Comparison of ENCODE assay signal across 8 mouse cellular contexts in the genomic region with DNA sequence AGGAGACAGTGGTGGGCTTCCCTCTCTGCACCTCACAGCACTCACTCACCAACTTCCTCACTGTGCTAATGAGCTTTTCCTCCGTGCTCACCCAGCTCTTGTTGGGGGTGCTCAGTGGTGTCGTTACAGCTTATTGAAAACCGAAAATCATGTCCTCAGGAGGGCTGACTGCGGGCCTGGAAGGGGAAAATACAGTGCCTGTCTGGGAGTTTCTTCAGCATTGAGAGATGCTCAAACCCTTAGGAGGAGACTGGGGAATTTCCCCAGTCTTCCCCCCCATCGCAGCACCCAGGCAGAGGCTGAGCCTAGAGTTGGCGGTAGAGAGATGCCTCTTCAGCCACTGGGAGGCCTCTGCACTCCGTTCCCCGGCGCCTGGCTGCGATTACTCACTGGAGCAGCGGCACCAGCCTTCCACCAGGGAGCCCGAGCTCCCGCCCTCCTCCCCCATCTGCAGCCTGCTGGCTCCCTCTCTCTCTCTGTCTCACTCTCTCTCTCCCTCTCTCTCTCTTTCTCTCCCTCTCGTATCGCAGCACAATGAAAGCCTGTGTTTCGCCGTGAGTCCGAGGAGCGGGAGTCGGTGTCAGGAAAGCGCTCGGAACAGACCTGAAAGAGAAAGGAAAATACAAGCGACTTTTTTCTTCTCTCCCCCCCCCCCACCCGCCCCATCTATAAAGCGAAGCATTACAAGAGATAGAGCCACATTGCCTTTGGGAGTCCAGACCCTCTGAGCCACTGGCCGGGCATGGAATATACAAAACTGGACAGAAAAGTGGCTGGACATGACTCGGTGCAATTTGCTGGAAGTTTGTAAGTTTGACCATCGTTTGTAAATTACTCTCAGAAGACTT. TPM values are rescaled to one million over a fixed set of nuclear protein-coding genes. Genes with fewer than 3 reads are reported as not detected.
A peak's percentile ranks its signal among the peaks of the same experiment; 100 is the strongest.
DNase-seq lines count a peak whose midpoint lies in the region; ATAC-seq and TF ChIP-seq lines count a peak whose summit lies in the region.

No protein-coding gene starts in this region.

- peak overlapping the region; percentile 51 for H3K4me3 ChIP-seq in E14TG2a.4 (replicated peaks; ENCODE audit: low read length)
- H3K4me3 ChIP-seq in forebrain, embryonic 11.5 days (ENCODE audit: low read depth, low read length) = peak overlapping the region; percentile 42
- peak overlapping the region; percentile 84 for H3K4me3 ChIP-seq in heart, embryonic 16.5 days (ENCODE audit: low read length)
- peak overlapping the region; percentile 61 for H3K4me3 ChIP-seq in liver, embryonic 15.5 days (replicated peaks)
- H3K4me3 ChIP-seq in neural tube, embryonic 11.5 days (ENCODE audit: low read depth, low read length) = peak overlapping the region; percentile 65
- H3K4me3 ChIP-seq in stomach, embryonic 16.5 days (replicated peaks; ENCODE audit: low read length) = peak overlapping the region; percentile 72

- peak; percentile 93 for ATAC-seq in forebrain, embryonic 11.5 days (replicated peaks; ENCODE audit: low FRiP score)
- peak; percentile 91 for ATAC-seq in heart, embryonic 16.5 days (replicated peaks; ENCODE audit: extremely low read depth, insufficient read depth, low FRiP score)
- peak; percentile 79 for ATAC-seq in liver, embryonic 15.5 days (ENCODE audit: insufficient read depth)
- peak; percentile 91 for ATAC-seq in neural tube, embryonic 11.5 days (ENCODE audit: insufficient read depth, low FRiP score, low TSS enrichment)
- peak; percentile 93 for ATAC-seq in stomach, embryonic 16.5 days (ENCODE audit: insufficient read depth, low FRiP score)

- H3K9ac ChIP-seq in forebrain, embryonic 11.5 days (ENCODE audit: low read length) = peak overlapping the region; percentile 75
- peak overlapping the region; percentile 84 for H3K9ac ChIP-seq in heart, embryonic 16.5 days (ENCODE audit: low read length)
- H3K9ac ChIP-seq in liver, embryonic 15.5 days = peak overlapping the region; percentile 48
- peak overlapping the region; percentile 77 for H3K9ac ChIP-seq in neural tube, embryonic 11.5 days (ENCODE audit: low read length)
- H3K9ac ChIP-seq in stomach, embryonic 16.5 days (ENCODE audit: low read length) = peak overlapping the region; percentile 82

- H3K27me3 ChIP-seq in E14TG2a.4 (ENCODE audit: insufficient read depth, low read length) = peaks cover 66% of the 10 kb centered on the region
- H3K27me3 ChIP-seq in forebrain, embryonic 11.5 days (ENCODE audit: control insufficient read depth, insufficient read depth, low read length) = no peaks in the 10 kb centered on the region
- H3K27me3 ChIP-seq in heart, embryonic 16.5 days (ENCODE audit: control insufficient read depth, insufficient read depth, low read length) = no peaks in the 10 kb centered on the region
- no peaks in the 10 kb centered on the region for H3K27me3 ChIP-seq in liver, embryonic 15.5 days
- no peaks in the 10 kb centered on the region for H3K27me3 ChIP-seq in neural tube, embryonic 11.5 days (ENCODE audit: control insufficient read depth, insufficient read depth, low read length)
- no peaks in the 10 kb centered on the region for H3K27me3 ChIP-seq in stomach, embryonic 16.5 days (ENCODE audit: control insufficient read depth, insufficient read depth, low read length)

- H3K4me2 ChIP-seq in forebrain, embryonic 11.5 days (ENCODE audit: low read depth, low read length, severe bottlenecking) = peak overlapping the region; percentile 92
- H3K4me2 ChIP-seq in heart, embryonic 16.5 days (ENCODE audit: low read depth, low read length) = peak overlapping the region; percentile 97
- peak overlapping the region; percentile 79 for H3K4me2 ChIP-seq in liver, embryonic 15.5 days
- H3K4me2 ChIP-seq in neural tube, embryonic 11.5 days (ENCODE audit: low read depth) = peak overlapping the region; percentile 97
- peak overlapping the region; percentile 93 for H3K4me2 ChIP-seq in stomach, embryonic 16.5 days (ENCODE audit: low read depth, low read length)

- H3K4me1 ChIP-seq in E14TG2a.4 (replicated peaks; ENCODE audit: low read depth, low read length) = peaks cover 28% of the 10 kb centered on the region
- H3K4me1 ChIP-seq in forebrain, embryonic 11.5 days (replicated peaks; ENCODE audit: control insufficient read depth, insufficient read depth, low read length) = peaks cover 18% of the 10 kb centered on the region
- H3K4me1 ChIP-seq in heart, embryonic 16.5 days (ENCODE audit: control insufficient read depth, insufficient read depth, low read length) = peaks cover 32% of the 10 kb centered on the region
- H3K4me1 ChIP-seq in liver, embryonic 15.5 days (replicated peaks) = peaks cover 34% of the 10 kb centered on the region
- H3K4me1 ChIP-seq in neural tube, embryonic 11.5 days (ENCODE audit: control insufficient read depth, insufficient read depth, low read length) = peaks cover 29% of the 10 kb centered on the region
- peaks cover 36% of the 10 kb centered on the region for H3K4me1 ChIP-seq in stomach, embryonic 16.5 days (ENCODE audit: control insufficient read depth, insufficient read depth, low read length)

- under 1% methylated on average over 28 of the region's 28 CpGs for WGBS in forebrain, embryonic 11.5 days
- under 1% methylated on average over 28 of the region's 28 CpGs for WGBS in heart, embryonic 16.5 days
- WGBS in liver, embryonic 15.5 days (ENCODE audit: insufficient replicate concordance) = under 1% methylated on average over 28 of the region's 28 CpGs
- under 1% methylated on average over 28 of the region's 28 CpGs for WGBS in neural tube, embryonic 11.5 days
- WGBS in stomach, embryonic 16.5 days = under 1% methylated on average over 28 of the region's 28 CpGs

- no peaks in the 10 kb centered on the region for H3K9me3 ChIP-seq in E14TG2a.4 (ENCODE audit: low read length)
- H3K9me3 ChIP-seq in forebrain, embryonic 11.5 days (ENCODE audit: control insufficient read depth, low read length) = no peaks in the 10 kb centered on the region
- no peaks in the 10 kb centered on the region for H3K9me3 ChIP-seq in heart, embryonic 16.5 days (replicated peaks; ENCODE audit: control insufficient read depth, low read length)
- no peaks in the 10 kb centered on the region for H3K9me3 ChIP-seq in liver, embryonic 15.5 days (replicated peaks)
- no peaks in the 10 kb centered on the region for H3K9me3 ChIP-seq in neural tube, embryonic 11.5 days (ENCODE audit: control insufficient read depth, low read length)
- no peaks in the 10 kb centered on the region for H3K9me3 ChIP-seq in stomach, embryonic 16.5 days (replicated peaks; ENCODE audit: control insufficient read depth, low read length)

- H3K36me3 ChIP-seq in E14TG2a.4 (ENCODE audit: insufficient read depth, low read length) = no peaks in the 10 kb centered on the region
- no peaks in the 10 kb centered on the region for H3K36me3 ChIP-seq in forebrain, embryonic 11.5 days (ENCODE audit: control insufficient read depth, insufficient read depth, low read length)
- H3K36me3 ChIP-seq in heart, embryonic 16.5 days (ENCODE audit: control insufficient read depth, insufficient read depth) = no peaks in the 10 kb centered on the region
- H3K36me3 ChIP-seq in liver, embryonic 15.5 days (replicated peaks) = no peaks in the 10 kb centered on the region
- no peaks in the 10 kb centered on the region for H3K36me3 ChIP-seq in neural tube, embryonic 11.5 days (ENCODE audit: control insufficient read depth, insufficient read depth, low read length)
- H3K36me3 ChIP-seq in stomach, embryonic 16.5 days (ENCODE audit: control insufficient read depth, insufficient read depth, low read length) = no peaks in the 10 kb centered on the region

- TF ChIP-seq CTCF in E14TG2a.4 (conservative IDR thresholded peaks at IDR 0.05; ENCODE audit: low read length) = no peak

- peak overlapping the region; percentile 65 for H3K27ac ChIP-seq in forebrain, embryonic 11.5 days (ENCODE audit: low read depth, low read length)
- H3K27ac ChIP-seq in heart, embryonic 16.5 days (ENCODE audit: low read length) = peak overlapping the region; percentile 80
- H3K27ac ChIP-seq in liver, embryonic 15.5 days (replicated peaks) = 0 out of 2 replicates have a peak overlapping the region, but pooled peaks have one; percentile 24
- peak overlapping the region; percentile 76 for H3K27ac ChIP-seq in neural tube, embryonic 11.5 days (ENCODE audit: low read depth, low read length)
- H3K27ac ChIP-seq in stomach, embryonic 16.5 days (ENCODE audit: low read length) = peak overlapping the region; percentile 80

- DNase-seq in c-Kit-positive CD71-positive TER-119-negative erythroid progenitor cells, embryonic 14.5 days (ENCODE audit: low read depth) = peak; percentile 55
- DNase-seq in forebrain, embryonic 11.5 days (ENCODE audit: low spot score) = peak; percentile 93
- DNase-seq in kidney, postnatal 36 days = peak; percentile 91 to 92
- DNase-seq in neural tube, embryonic 11.5 days (ENCODE audit: low spot score) = peak; percentile 90

RNA-seq across cellular contexts. Expression of a gene that starts 1.3 kb away (rescaled TPM):
- polyA plus RNA-seq in forebrain, embryonic 11.5 days (2014; fragmentation: Nextera tagmentation; extraction: Ambion mirVana) = 9.8 and 9.9 TPM in 2 replicates
- 8.8 and 9.0 TPM in 2 replicates for polyA plus RNA-seq in heart, embryonic 16.5 days (2015; fragmentation: Nextera tagmentation; extraction: Ambion mirVana)
- polyA plus RNA-seq in liver, embryonic 15.5 days (2015; fragmentation: Nextera tagmentation; extraction: Ambion mirVana) = 0.84 and 0.90 TPM in 2 replicates
- 12.8 and 14.1 TPM in 2 replicates for polyA plus RNA-seq in neural tube, embryonic 11.5 days (2014; fragmentation: Nextera tagmentation; extraction: Ambion mirVana)
- polyA plus RNA-seq in stomach, embryonic 16.5 days (2015; fragmentation: Nextera tagmentation; extraction: Ambion mirVana) = 8.9 and 9.6 TPM in 2 replicates

RNA-seq across cellular contexts. Expression of a gene that starts 49.7 kb away (rescaled TPM):
- polyA plus RNA-seq in forebrain, embryonic 11.5 days (2014; fragmentation: Nextera tagmentation; extraction: Ambion mirVana) = 10.9 and 12.3 TPM in 2 replicates
- 8.5 and 8.7 TPM in 2 replicates for polyA plus RNA-seq in heart, embryonic 16.5 days (2015; fragmentation: Nextera tagmentation; extraction: Ambion mirVana)
- polyA plus RNA-seq in liver, embryonic 15.5 days (2015; fragmentation: Nextera tagmentation; extraction: Ambion mirVana) = 8.4 and 8.7 TPM in 2 replicates
- polyA plus RNA-seq in neural tube, embryonic 11.5 days (2014; fragmentation: Nextera tagmentation; extraction: Ambion mirVana) = 12.9 and 13.4 TPM in 2 replicates
- 11.4 and 13.7 TPM in 2 replicates for polyA plus RNA-seq in stomach, embryonic 16.5 days (2015; fragmentation: Nextera tagmentation; extraction: Ambion mirVana)

RNA-seq across cellular contexts. Expression of a gene that starts 50.9 kb away (rescaled TPM):
- polyA plus RNA-seq in forebrain, embryonic 11.5 days (2014; fragmentation: Nextera tagmentation; extraction: Ambion mirVana) = 8.6 and 9.0 TPM in 2 replicates
- polyA plus RNA-seq in heart, embryonic 16.5 days (2015; fragmentation: Nextera tagmentation; extraction: Ambion mirVana) = 8.0 and 8.3 TPM in 2 replicates
- 2.0 and 2.3 TPM in 2 replicates for polyA plus RNA-seq in liver, embryonic 15.5 days (2015; fragmentation: Nextera tagmentation; extraction: Ambion mirVana)
- 8.9 and 9.4 TPM in 2 replicates for polyA plus RNA-seq in neural tube, embryonic 11.5 days (2014; fragmentation: Nextera tagmentation; extraction: Ambion mirVana)
- polyA plus RNA-seq in stomach, embryonic 16.5 days (2015; fragmentation: Nextera tagmentation; extraction: Ambion mirVana) = 9.7 and 12.5 TPM in 2 replicates

Comparison
In these comparisons a context has a peak if more than half of its experiments do, and no peak if none do; other contexts are left out.
1. Peak in every context shown above with its lines: DNase-seq, ATAC-seq, H3K4me3 ChIP-seq and H3K27ac ChIP-seq.
2. H3K27ac ChIP-seq: peak in every context shown above with its lines; median percentile 80 in heart, embryonic 16.5 days; 80 in stomach, embryonic 16.5 days; 76 in neural tube, embryonic 11.5 days; 65 in forebrain, embryonic 11.5 days; 24 in liver, embryonic 15.5 days.